Mouse (Mus musculus) liver, embryonic 14 days (tissue): Measurements from ENCODE around the gene Rad9b. TPM values are rescaled to one million over a fixed set of nuclear protein-coding genes. Genes with fewer than 3 reads are reported as not detected.

Experiments used
- polyA plus RNA-seq: library from polyadenylated mRNA; depleted of rRNA; stranded (reverse); fragments of >200 nt; gene quantifications from 2 replicates; pipeline ENCODE4 v1.2.3, GENCODE M21; 2012; rRNA removed

Rad9b gene
- 2.2 and 2.6 TPM in 2 replicates for polyA plus RNA-seq

GRCm38 (mm10) chr5:122353807-122354491 is at the start of gene Rad9b, which contains the start of gene Vps29:
Rad9b (minus strand) TSS chr5:122354233.
Vps29 (plus strand) TSS chr5:122354369.

GRCm38 (mm10) chr5:122391786-122392180 is 37.8 kb upstream of the Rad9b start, which contains the start of gene Arpc3:
Arpc3 (plus strand) TSS chr5:122391878.

GRCm38 (mm10) chr5:122372192-122372769 is 18.2 kb upstream of the Rad9b start, which contains the start of gene Fam216a:
Fam216a (minus strand) TSS chr5:122372364.

GRCm38 (mm10) chr5:122371591-122372191 is 17.7 kb upstream of the Rad9b start, which contains the start of gene Gpn3:
Gpn3 (plus strand) TSS chr5:122371876.

GRCm38 (mm10) chr5:122284183-122285028 is 69.6 kb downstream of the Rad9b start, which contains the start of gene Pptc7:
Pptc7 (plus strand) TSS chr5:122284365.

Other genes with a start within 250 kb of the Rad9b start
- gene Ccdc63, start 213.4 kb downstream of the Rad9b start, polyA plus RNA-seq = 0.02 and 0.03 TPM in 2 replicates
- gene Ppp1cc, start 196.0 kb downstream of the Rad9b start, polyA plus RNA-seq = 119 and 132 TPM in 2 replicates
- gene Hvcn1, start 147.4 kb downstream of the Rad9b start, polyA plus RNA-seq = 0.98 and 1.5 TPM in 2 replicates
- gene Tctn1, start 89.8 kb downstream of the Rad9b start, polyA plus RNA-seq = 1.7 and 1.9 TPM in 2 replicates
- gene Pptc7, start 69.9 kb downstream of the Rad9b start, polyA plus RNA-seq = 3.6 and 3.9 TPM in 2 replicates
- gene Vps29, start 136 bp upstream of the Rad9b start, polyA plus RNA-seq = 45.2 and 51.5 TPM in 2 replicates
- gene Gpn3, start 17.6 kb upstream of the Rad9b start, polyA plus RNA-seq = 39.7 and 45.0 TPM in 2 replicates
- gene Fam216a, start 18.1 kb upstream of the Rad9b start, polyA plus RNA-seq = 16.3 and 18.3 TPM in 2 replicates
- 185 and 192 TPM in 2 replicates for gene Arpc3, start 37.6 kb upstream of the Rad9b start, polyA plus RNA-seq
- 11.9 and 15.0 TPM in 2 replicates for gene Anapc7, start 67.5 kb upstream of the Rad9b start, polyA plus RNA-seq
- gene Atp2a2, start 148.0 kb upstream of the Rad9b start, polyA plus RNA-seq = 23.3 and 26.9 TPM in 2 replicates